Mouse (Mus musculus) spleen, adult 2 months (tissue): ENCODE measurements around the gene Plek. TPM values are rescaled to one million over a fixed set of nuclear protein-coding genes. Genes with fewer than 3 reads are reported as not detected.
A peak's percentile ranks its signal among the peaks of the same experiment; 100 is the strongest.

Source experiments
- DNase-seq, 2 experiments: peaks; one replicate each; pipeline versions ENCODE4 v3.0.0 to v3.0.0-alpha.2; 2012 to 2021; ENCODE audit warnings: low spot score in 2 of 2, low read depth in 1 of 2
- H3K27ac ChIP-seq: fragments of 200-500 bp; 2 replicates; pipeline ENCODE4 v1.5.1; 2012; ENCODE audit warnings: low read length, inconsistent platforms; ENCODE audit not compliant: insufficient read depth
- H3K27me3 ChIP-seq: fragments of 200-500 bp; 2 replicates; pipeline ENCODE4 v1.6.1; 2012; ENCODE audit warnings: mild to moderate bottlenecking, moderate library complexity, low read length, inconsistent platforms; ENCODE audit not compliant: control insufficient read depth, insufficient read depth
- H3K36me3 ChIP-seq: fragments of 200-500 bp; 2 replicates; pipeline ENCODE4 v1.6.1; 2012; ENCODE audit warnings: mild to moderate bottlenecking, low read length, inconsistent platforms; ENCODE audit not compliant: control insufficient read depth, insufficient read depth
- H3K4me1 ChIP-seq: fragments of 200-500 bp; 2 replicates; pipeline ENCODE4 v1.6.1; 2011; ENCODE audit warnings: inconsistent platforms; ENCODE audit not compliant: control insufficient read depth, insufficient read depth, insufficient read length
- H3K4me3 ChIP-seq: fragments of 200-500 bp; 2 replicates; pipeline ENCODE4 v1.5.1; 2011; ENCODE audit warnings: mild to moderate bottlenecking, inconsistent platforms; ENCODE audit not compliant: insufficient read depth, insufficient read length; ENCODE audit errors: extremely low read depth
- CTCF ChIP-seq: fragments of 200-500 bp; IDR thresholded peaks from 2 replicates; pipeline ENCODE4 v1.5.1; 2011; ENCODE audit warnings: mild to moderate bottlenecking, inconsistent platforms; ENCODE audit not compliant: insufficient read depth, insufficient read length, insufficient replicate concordance; ENCODE audit errors: extremely low read depth
- POLR2A ChIP-seq: fragments of 200-500 bp; IDR thresholded peaks from 2 replicates; pipeline ENCODE4 v1.6.1; 2011; ENCODE audit warnings: low read depth, low read length, inconsistent platforms
- WGBS: fragments of 180-500 bp; shearing (Covaris S2); methylation state at CpG from one replicate; pipeline ENCODE4 v1.1.7; 2018; 5-methylcytosine and 5-hydroxymethylcytosine counted together
- polyA plus RNA-seq: library from polyadenylated mRNA; depleted of rRNA; stranded (reverse); fragments of >200 nt; gene quantifications from 2 replicates; pipeline ENCODE4 v1.2.3, GENCODE M21; 2012

Plek gene
- polyA plus RNA-seq, 1 experiment = 11.2 TPM

DNA sequence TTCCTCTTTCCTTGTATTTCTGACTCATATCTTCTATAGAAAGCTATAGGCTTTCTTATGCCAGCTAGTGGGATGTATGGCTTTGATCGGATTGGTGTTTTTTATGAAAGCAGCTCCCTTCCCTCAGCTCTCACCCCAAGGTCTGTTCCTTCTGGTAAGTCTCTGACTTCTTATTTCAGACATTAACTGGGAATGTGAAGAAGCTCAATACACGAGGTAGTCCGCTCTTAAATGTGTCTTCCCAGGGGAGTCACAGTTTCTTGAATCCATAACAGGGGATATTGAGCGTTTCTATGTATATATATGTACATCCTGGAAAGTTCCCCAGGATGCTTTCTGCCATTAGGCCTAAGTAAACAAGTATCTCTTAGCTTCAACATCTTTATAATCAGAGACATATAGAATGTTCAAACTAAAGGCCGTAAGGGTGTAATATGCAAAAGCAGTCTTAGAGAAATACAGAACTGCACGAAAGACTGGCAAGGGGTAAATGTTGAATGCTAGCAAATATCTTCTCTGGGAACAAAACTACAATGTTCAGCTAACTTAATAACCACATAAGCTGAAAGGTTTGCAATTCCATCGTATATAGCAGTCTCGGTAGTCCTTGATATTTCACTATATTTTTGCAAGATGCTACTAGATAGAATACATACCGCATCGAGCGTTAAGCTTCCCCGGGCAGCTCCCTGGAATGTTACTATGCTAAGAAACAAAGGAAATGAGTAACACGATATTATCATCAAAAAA, 101.8 kb downstream of the Plek start:
- peak overlapping the region; percentile 47 for H3K4me3 ChIP-seq
- no peaks in the 10 kb centered on the region for H3K36me3 ChIP-seq
- peaks cover 3% of the 10 kb centered on the region for H3K4me1 ChIP-seq
- no peak for TF ChIP-seq POLR2A
- TF ChIP-seq CTCF = no peak
- H3K27me3 ChIP-seq = no peaks in the 10 kb centered on the region
- 9% methylated on average over 13 of the region's 13 CpGs for WGBS
- no peak overlapping the region for H3K27ac ChIP-seq
- no peak for DNase-seq

DNA sequence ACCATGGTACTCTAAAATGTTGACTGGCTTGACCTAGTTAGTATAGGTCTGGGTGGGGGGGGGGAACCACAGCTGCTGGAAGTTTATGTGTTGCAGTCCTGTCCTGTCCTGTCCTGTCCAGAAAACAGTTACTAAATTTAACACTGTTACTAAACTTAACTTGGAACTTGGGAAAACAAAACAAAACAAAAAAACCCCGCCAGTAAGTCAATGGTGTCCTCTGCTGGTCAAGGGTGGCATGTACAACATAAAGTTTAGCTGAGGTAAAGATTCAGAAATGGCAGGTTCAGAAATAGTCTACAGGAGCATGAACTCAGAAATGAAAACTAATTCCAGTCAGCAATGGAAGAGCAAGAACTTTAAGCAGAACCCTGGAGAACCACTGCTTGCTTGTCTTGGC, 103.4 kb downstream of the Plek start:
- TF ChIP-seq POLR2A (no peak), CTCF (no peak)
- no peaks in the 10 kb centered on the region for H3K27me3 ChIP-seq
- DNase-seq = no peak
- H3K27ac ChIP-seq = no peak overlapping the region
- WGBS = 12% methylated on average over 1 of the region's 1 CpGs
- no peak overlapping the region for H3K4me3 ChIP-seq
- no peaks in the 10 kb centered on the region for H3K36me3 ChIP-seq
- H3K4me1 ChIP-seq = peaks cover 6% of the 10 kb centered on the region

DNA sequence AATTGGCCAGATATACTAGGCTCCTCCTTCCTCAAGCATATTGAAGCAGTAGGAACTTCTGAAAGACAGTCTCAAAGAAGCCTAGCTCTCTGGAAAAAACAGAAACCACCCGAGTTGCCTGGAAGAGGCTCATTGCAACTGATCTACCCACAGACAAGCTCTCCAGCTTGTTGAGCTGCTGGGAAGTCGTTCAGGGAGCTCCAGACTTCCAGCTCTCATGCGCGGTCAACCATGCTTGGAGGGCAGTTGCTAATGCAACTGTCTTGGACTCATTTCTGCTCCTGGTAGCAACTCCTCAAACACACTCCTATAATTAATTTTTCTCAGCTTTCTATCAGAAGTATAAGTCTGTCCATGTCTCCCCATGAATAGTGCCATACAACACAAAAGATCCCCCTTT, 109.2 kb downstream of the Plek start:
- DNase-seq = no peak
- no peaks in the 10 kb centered on the region for H3K36me3 ChIP-seq
- peaks cover 7% of the 10 kb centered on the region for H3K4me1 ChIP-seq
- H3K27me3 ChIP-seq = no peaks in the 10 kb centered on the region
- H3K4me3 ChIP-seq = no peak overlapping the region
- TF ChIP-seq POLR2A = no peak
- TF ChIP-seq CTCF = no peak
- H3K27ac ChIP-seq = no peak overlapping the region
- WGBS = 73% methylated on average over 4 of the region's 4 CpGs

DNA sequence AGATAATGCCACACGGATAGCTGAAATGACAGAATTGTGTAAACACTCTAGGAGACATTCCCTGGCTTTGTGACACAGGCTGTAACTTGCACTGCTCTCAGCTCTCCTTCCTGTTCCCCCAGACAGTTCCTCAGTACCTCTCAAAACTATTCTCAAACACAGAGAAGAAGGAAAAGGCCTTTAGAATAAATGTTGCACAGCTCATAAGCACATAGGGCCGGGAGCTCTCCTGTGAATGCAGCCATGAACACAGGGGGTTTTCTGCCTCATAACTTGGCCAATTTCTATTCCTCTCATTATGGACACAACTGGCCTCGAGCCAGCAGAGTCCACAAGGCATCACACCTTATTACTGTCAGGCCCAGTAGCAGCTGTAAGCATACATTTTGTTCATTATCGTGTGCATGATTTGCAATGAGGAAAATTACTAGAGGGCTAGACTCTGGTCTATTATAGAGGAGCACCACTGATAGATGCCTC, 110.2 kb downstream of the Plek start:
- H3K36me3 ChIP-seq = no peaks in the 10 kb centered on the region
- no peaks in the 10 kb centered on the region for H3K27me3 ChIP-seq
- peaks cover 7% of the 10 kb centered on the region for H3K4me1 ChIP-seq
- WGBS = 83% methylated on average over 4 of the region's 4 CpGs
- no peak for TF ChIP-seq POLR2A
- no peak for TF ChIP-seq CTCF
- no peak overlapping the region for H3K27ac ChIP-seq
- no peak overlapping the region for H3K4me3 ChIP-seq
- DNase-seq = no peak

DNA sequence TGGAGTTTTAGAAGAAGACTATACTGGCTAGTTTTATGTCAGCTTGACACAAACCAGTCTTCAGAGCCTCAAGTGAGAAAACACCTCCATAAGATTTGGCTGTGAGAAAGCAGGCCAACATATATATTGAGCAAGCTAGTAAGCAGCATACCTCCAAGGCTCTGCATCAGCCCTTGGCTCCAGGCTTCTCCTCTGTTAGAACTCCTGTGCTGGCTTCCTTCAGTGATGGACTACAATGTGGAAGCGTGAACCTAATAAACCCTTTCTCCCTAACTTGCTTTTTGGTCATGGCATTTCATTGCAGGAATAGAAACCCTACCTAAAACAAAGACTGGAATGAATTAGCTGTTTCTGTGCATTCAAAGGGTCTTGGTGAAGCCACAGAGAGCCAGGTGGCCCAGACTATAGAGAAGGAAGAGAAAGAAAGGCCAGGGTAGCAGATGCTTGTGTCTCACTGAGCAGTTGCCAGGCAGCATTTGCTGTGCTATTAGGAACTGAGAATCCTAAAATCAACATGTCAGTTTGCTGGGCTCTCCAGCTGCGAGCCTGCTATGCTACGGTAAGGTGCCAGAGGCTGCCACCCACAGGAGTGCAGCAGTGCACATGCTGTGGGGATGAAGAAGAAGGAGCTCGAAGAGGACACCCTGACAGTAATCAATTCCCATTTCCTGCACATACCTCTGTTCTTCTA, 110.9 kb downstream of the Plek start:
- no peak for DNase-seq
- no peak overlapping the region for H3K4me3 ChIP-seq
- H3K27ac ChIP-seq = no peak overlapping the region
- H3K36me3 ChIP-seq = no peaks in the 10 kb centered on the region
- peaks cover 7% of the 10 kb centered on the region for H3K4me1 ChIP-seq
- H3K27me3 ChIP-seq = no peaks in the 10 kb centered on the region
- 60% methylated on average over 4 of the region's 4 CpGs for WGBS
- no peak for TF ChIP-seq CTCF

DNA sequence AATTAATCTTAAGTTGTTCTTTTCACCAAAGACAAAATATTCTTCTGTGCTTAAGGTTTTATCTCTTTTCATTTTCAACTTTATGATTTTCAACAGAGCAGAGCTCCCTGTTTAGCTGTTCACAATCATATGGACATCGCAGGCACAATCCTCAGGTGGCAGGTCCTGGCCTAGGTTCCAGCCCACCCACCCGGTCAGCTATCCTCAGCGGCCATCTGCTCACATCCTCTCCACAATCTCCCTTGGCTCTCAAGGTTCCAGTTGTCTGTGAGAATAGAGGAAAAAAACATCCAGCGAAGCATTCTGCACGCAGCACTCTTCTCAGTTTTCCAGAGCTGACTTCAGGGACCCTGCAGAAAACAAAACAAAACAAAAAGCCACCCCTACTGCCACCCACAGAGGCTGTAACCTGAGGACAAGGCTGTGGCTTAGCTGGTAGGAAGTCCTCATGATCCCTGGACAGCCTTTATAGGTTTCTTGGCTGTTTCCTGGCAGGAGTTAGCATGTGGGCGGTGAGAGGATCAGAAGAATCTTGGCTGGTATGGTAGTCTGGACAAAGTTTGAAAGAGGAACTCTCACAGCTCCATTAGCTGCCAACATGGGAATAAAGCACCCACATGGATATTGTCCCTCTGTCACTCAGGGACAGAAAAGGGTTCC, 116.5 kb downstream of the Plek start:
- no peak for TF ChIP-seq POLR2A
- TF ChIP-seq CTCF = no peak
- peaks cover 1% of the 10 kb centered on the region; the same call in 1 of the 2 replicates for H3K4me1 ChIP-seq
- H3K27ac ChIP-seq = no peak overlapping the region
- H3K4me3 ChIP-seq = no peak overlapping the region
- WGBS = 93% methylated on average over 6 of the region's 6 CpGs
- no peaks in the 10 kb centered on the region for H3K36me3 ChIP-seq
- H3K27me3 ChIP-seq = no peaks in the 10 kb centered on the region
- DNase-seq = no peak
